Mouse (Mus musculus): Measurements from ENCODE around the gene Mrpl17. TPM values are rescaled to one million over a fixed set of nuclear protein-coding genes. Genes with fewer than 3 reads are reported as not detected.
A peak's percentile ranks its signal among the peaks of the same experiment; 100 is the strongest.

The Mrpl17 gene
- polyA plus RNA-seq, 1 experiment: 155 TPM

- peaks cover 2% of the 10 kb centered on the region; the same call in 1 of the 2 replicates for H3K4me1 ChIP-seq (ENCODE audit: control insufficient read depth, insufficient read depth, low read length)
Observed at GRCm38 (mm10) chr7:105787285-105788140, 23.4 kb downstream of the Mrpl17 start, which contains the start of gene Dchs1. Dchs1 (minus strand) TSS chr7:105787654.

GRCm38 (mm10) chr7:105786506-105787284 is 24.2 kb downstream of the Mrpl17 start:
- Histone ChIP-seq H3K4me1 (ENCODE audit: control insufficient read depth, insufficient read depth, low read length) (peaks cover 2% of the 10 kb centered on the region; the same call in 1 of the 2 replicates), H3K27ac (ENCODE audit: insufficient read depth, low read length) (0 out of 2 replicates have a peak overlapping the region, but pooled peaks have one; percentile 68)

More at GRCm38 (mm10) chr7:105787285-105788140, 23.4 kb downstream of the Mrpl17 start, which contains the start of gene Dchs1:
- TF ChIP-seq CTCF (IDR thresholded peaks at IDR 0.05; ENCODE audit: extremely low read depth, insufficient read depth, low read length): no peak
- TF ChIP-seq POLR2A (IDR thresholded peaks at IDR 0.05; ENCODE audit: extremely low read depth, insufficient read depth, low read length): no peak
- peak within 1 kb of the TSS; percentile 68; the same call in 1 of the 2 replicates for H3K27ac ChIP-seq (ENCODE audit: insufficient read depth, low read length)
- peak within 1 kb of the TSS; percentile 41 for H3K4me3 ChIP-seq (ENCODE audit: insufficient read depth, low read length)

GRCm38 (mm10) chr7:105784556-105784955 is 26.3 kb downstream of the Mrpl17 start:
- no peak for TF ChIP-seq CTCF (IDR thresholded peaks at IDR 0.05; ENCODE audit: extremely low read depth, insufficient read depth, low read length)
- no peak for TF ChIP-seq POLR2A (IDR thresholded peaks at IDR 0.05; ENCODE audit: extremely low read depth, insufficient read depth, low read length)
- Histone ChIP-seq H3K4me1 (ENCODE audit: control insufficient read depth, insufficient read depth, low read length) (peaks cover 2% of the 10 kb centered on the region; the same call in 1 of the 2 replicates), H3K4me3 (ENCODE audit: insufficient read depth, low read length) (no peak overlapping the region), H3K27ac (ENCODE audit: insufficient read depth, low read length) (no peak overlapping the region)

More at GRCm38 (mm10) chr7:105786506-105787284, 24.2 kb downstream of the Mrpl17 start:
- no peak for TF ChIP-seq CTCF (IDR thresholded peaks at IDR 0.05; ENCODE audit: extremely low read depth, insufficient read depth, low read length)
- no peak for TF ChIP-seq POLR2A (IDR thresholded peaks at IDR 0.05; ENCODE audit: extremely low read depth, insufficient read depth, low read length)
- peak overlapping the region; percentile 41 for H3K4me3 ChIP-seq (ENCODE audit: insufficient read depth, low read length)

GRCm38 (mm10) chr7:105783861-105784260 is 27.0 kb downstream of the Mrpl17 start:
- TF ChIP-seq CTCF (IDR thresholded peaks at IDR 0.05; ENCODE audit: extremely low read depth, insufficient read depth, low read length) (no peak), POLR2A (IDR thresholded peaks at IDR 0.05; ENCODE audit: extremely low read depth, insufficient read depth, low read length) (no peak)
- Histone ChIP-seq H3K27ac (ENCODE audit: insufficient read depth, low read length) (no peak overlapping the region), H3K4me1 (ENCODE audit: control insufficient read depth, insufficient read depth, low read length) (peaks cover 2% of the 10 kb centered on the region; the same call in 1 of the 2 replicates), H3K4me3 (ENCODE audit: insufficient read depth, low read length) (no peak overlapping the region)

- TF ChIP-seq CTCF (IDR thresholded peaks at IDR 0.05; ENCODE audit: extremely low read depth, insufficient read depth, low read length) (no peak), POLR2A (IDR thresholded peaks at IDR 0.05; ENCODE audit: extremely low read depth, insufficient read depth, low read length) (no peak)
- peak overlapping the region; percentile 24 for H3K27ac ChIP-seq (ENCODE audit: insufficient read depth, low read length)
- no peak overlapping the region for H3K4me3 ChIP-seq (ENCODE audit: insufficient read depth, low read length)
- peaks cover 2% of the 10 kb centered on the region; the same call in 1 of the 2 replicates for H3K4me1 ChIP-seq (ENCODE audit: control insufficient read depth, insufficient read depth, low read length)
Observed at GRCm38 (mm10) chr7:105778553-105779265, 32.2 kb downstream of the Mrpl17 start.

GRCm38 (mm10) chr7:105777797-105778552 is 32.9 kb downstream of the Mrpl17 start:
- Histone ChIP-seq H3K4me3 (ENCODE audit: insufficient read depth, low read length) (no peak overlapping the region), H3K4me1 (ENCODE audit: control insufficient read depth, insufficient read depth, low read length) (peaks cover 2% of the 10 kb centered on the region; the same call in 1 of the 2 replicates), H3K27ac (ENCODE audit: insufficient read depth, low read length) (no peak overlapping the region)
- TF ChIP-seq CTCF (IDR thresholded peaks at IDR 0.05; ENCODE audit: extremely low read depth, insufficient read depth, low read length) (no peak), POLR2A (IDR thresholded peaks at IDR 0.05; ENCODE audit: extremely low read depth, insufficient read depth, low read length) (no peak)

GRCm38 (mm10) chr7:105777316-105777715 is 33.6 kb downstream of the Mrpl17 start:
- Histone ChIP-seq H3K4me3 (ENCODE audit: insufficient read depth, low read length) (no peak overlapping the region), H3K27ac (ENCODE audit: insufficient read depth, low read length) (no peak overlapping the region), H3K4me1 (ENCODE audit: control insufficient read depth, insufficient read depth, low read length) (peaks cover 2% of the 10 kb centered on the region; the same call in 1 of the 2 replicates)
- TF ChIP-seq POLR2A (IDR thresholded peaks at IDR 0.05; ENCODE audit: extremely low read depth, insufficient read depth, low read length): no peak
- no peak for TF ChIP-seq CTCF (IDR thresholded peaks at IDR 0.05; ENCODE audit: extremely low read depth, insufficient read depth, low read length)

- no peak for TF ChIP-seq CTCF (IDR thresholded peaks at IDR 0.05; ENCODE audit: extremely low read depth, insufficient read depth, low read length)
- TF ChIP-seq POLR2A (IDR thresholded peaks at IDR 0.05; ENCODE audit: extremely low read depth, insufficient read depth, low read length): no peak
- Histone ChIP-seq H3K4me3 (ENCODE audit: insufficient read depth, low read length) (no peak overlapping the region), H3K4me1 (ENCODE audit: control insufficient read depth, insufficient read depth, low read length) (peaks cover 2% of the 10 kb centered on the region; the same call in 1 of the 2 replicates), H3K27ac (ENCODE audit: insufficient read depth, low read length) (no peak overlapping the region)
Observed at GRCm38 (mm10) chr7:105776026-105776425, 34.9 kb downstream of the Mrpl17 start.

All from cortical plate, adult 2 months (tissue).